Mouse (Mus musculus): ENCODE measurements around the gene Vps33b. TPM values are rescaled to one million over a fixed set of nuclear protein-coding genes. Genes with fewer than 3 reads are reported as not detected.
A peak's percentile ranks its signal among the peaks of the same experiment; 100 is the strongest.

The Vps33b gene
- total and polyA plus RNA-seq, 3 experiments, result 23.4 to 24.9 TPM; not detected in 1

GRCm38 (mm10) chr7:80294062-80294763 lies 24.8 kb downstream of the Vps33b start, which contains the start of gene Prc1 (continued):
- 0 out of 2 replicates have a peak, but pooled peaks have one; percentile 15 for TF ChIP-seq ZNF384 (IDR thresholded peaks at IDR 0.05; ENCODE audit: low read depth, low read length)
- peak; percentile 47 for TF ChIP-seq TCF12 (IDR thresholded peaks at IDR 0.05; ENCODE audit: low read depth, low read length)
- peak; percentile 75 for TF ChIP-seq TBP (IDR thresholded peaks at IDR 0.05; ENCODE audit: low read depth, low read length)
- 0 out of 2 replicates have a peak, but pooled peaks have one; percentile 30 for TF ChIP-seq USF1 (IDR thresholded peaks at IDR 0.05; ENCODE audit: low read depth, low read length)

GRCm38 (mm10) chr7:80294764-80295648 lies 25.6 kb downstream of the Vps33b start:
- peak; percentile 76 for DNase-seq (ENCODE audit: low read depth, low spot score)
- Histone ChIP-seq H3K27me3 (ENCODE audit: control insufficient read depth in 1 of 2, insufficient read depth in 2 of 2, low read length in 2 of 2) (no peaks in the 10 kb centered on the region), H3K36me3 (ENCODE audit: control insufficient read depth in 1 of 2, insufficient read depth in 2 of 2, low read length in 2 of 2) (peaks cover 7 to 14% of the 10 kb centered on the region in 2 experiments), H3K27ac (ENCODE audit: control insufficient read depth, low read depth, low read length) (peak overlapping the region; percentile 69), H3K79me2 (ENCODE audit: control insufficient read depth, insufficient read depth, low read length, poor library complexity) (peaks cover 46% of the 10 kb centered on the region), H3K9me3 (replicated peaks; ENCODE audit: insufficient read depth, low read length) (no peaks in the 10 kb centered on the region), H3K9ac (ENCODE audit: control insufficient read depth, low read depth, low read length, poor library complexity, severe bottlenecking) (peak overlapping the region; percentile 93), H3K4me1 (ENCODE audit: control insufficient read depth in 1 of 2, insufficient read depth in 2 of 2, low read length in 2 of 2) (peaks cover 3 to 7% of the 10 kb centered on the region in 2 experiments; a peak in 3 of 4 replicates), H3K4me3 (ENCODE audit: control insufficient read depth in 1 of 2, insufficient read depth in 1 of 2, low read depth in 2 of 2, low read length in 2 of 2) (peak overlapping the region; percentile 65 to 74)
- TF ChIP-seq GATA1 (IDR thresholded peaks at IDR 0.05; ENCODE audit: low read depth, low read length) (no peak), CHD1 (IDR thresholded peaks at IDR 0.05; ENCODE audit: low read depth, low read length) (peak; percentile 27; the same call in 1 of the 2 replicates), MXI1 (IDR thresholded peaks at IDR 0.05; ENCODE audit: low read depth, low read length) (0 out of 2 replicates have a peak, but pooled peaks have one; percentile 10)

- Histone ChIP-seq H3K9ac (ENCODE audit: control insufficient read depth, low read depth, low read length, poor library complexity, severe bottlenecking) (peak overlapping the region; percentile 12; the same call in 1 of the 2 replicates), H3K27me3 (ENCODE audit: control insufficient read depth in 1 of 2, insufficient read depth in 2 of 2, low read length in 2 of 2) (no peaks in the 10 kb centered on the region), H3K4me1 (ENCODE audit: control insufficient read depth in 1 of 2, insufficient read depth in 2 of 2, low read length in 2 of 2) (peaks cover 3 to 7% of the 10 kb centered on the region in 2 experiments; a peak in 3 of 4 replicates), H3K79me2 (ENCODE audit: control insufficient read depth, insufficient read depth, low read length, poor library complexity) (peaks cover 52% of the 10 kb centered on the region), H3K36me3 (ENCODE audit: control insufficient read depth in 1 of 2, insufficient read depth in 2 of 2, low read length in 2 of 2) (peaks cover 14 to 17% of the 10 kb centered on the region in 2 experiments), H3K4me3 (ENCODE audit: control insufficient read depth in 1 of 2, insufficient read depth in 1 of 2, low read depth in 2 of 2, low read length in 2 of 2) (peak overlapping the region in 1 of 2 experiments; percentile 14; a peak in 1 of 4 replicates), H3K27ac (ENCODE audit: control insufficient read depth, low read depth, low read length) (no peak overlapping the region), H3K9me3 (replicated peaks; ENCODE audit: insufficient read depth, low read length) (no peaks in the 10 kb centered on the region)
- no peak for DNase-seq (ENCODE audit: low read depth, low spot score)
- TF ChIP-seq MAFK (IDR thresholded peaks at IDR 0.05; ENCODE audit: borderline replicate concordance, low read depth, low read length), result no peak
- no peak for TF ChIP-seq GATA1 (IDR thresholded peaks at IDR 0.05; ENCODE audit: low read depth, low read length)
- no peak for TF ChIP-seq EP300 (IDR thresholded peaks at IDR 0.05; ENCODE audit: low read depth in 1 of 2, low read length in 2 of 2)
- no peak for TF ChIP-seq MEF2A (IDR thresholded peaks at IDR 0.05; ENCODE audit: extremely low read depth, insufficient replicate concordance, low read depth, low read length, poor library complexity, severe bottlenecking)
- no peak for TF ChIP-seq TCF12 (IDR thresholded peaks at IDR 0.05; ENCODE audit: low read depth, low read length)
- TF ChIP-seq ETS1 (IDR thresholded peaks at IDR 0.05; ENCODE audit: low read depth, low read length), result no peak
- no peak for TF ChIP-seq ZC3H11A (IDR thresholded peaks at IDR 0.05; ENCODE audit: low read depth, low read length)
- TF ChIP-seq SMC3 (IDR thresholded peaks at IDR 0.05; ENCODE audit: low read depth, low read length), result no peak
- TF ChIP-seq POLR2AphosphoS2 (IDR thresholded peaks at IDR 0.05; ENCODE audit: low read length), result no peak
- no peak for TF ChIP-seq GABPA (IDR thresholded peaks at IDR 0.05; ENCODE audit: low read depth, low read length)
- TF ChIP-seq MAZ (IDR thresholded peaks at IDR 0.05; ENCODE audit: low read depth, low read length), result no peak
- TF ChIP-seq SIN3A (IDR thresholded peaks at IDR 0.05; ENCODE audit: low read length), result no peak
- no peak for TF ChIP-seq POLR2A (IDR thresholded peaks at IDR 0.05; ENCODE audit: control insufficient read depth in 1 of 2, insufficient read depth in 1 of 2, low read depth in 1 of 2, low read length in 2 of 2, poor library complexity in 1 of 2)
- no peak for TF ChIP-seq BHLHE40 (IDR thresholded peaks at IDR 0.05; ENCODE audit: borderline replicate concordance, low read depth, low read length)
- no peak for TF ChIP-seq MAX (IDR thresholded peaks at IDR 0.05; ENCODE audit: low read length)
- TF ChIP-seq USF1 (IDR thresholded peaks at IDR 0.05; ENCODE audit: low read depth, low read length), result no peak
- no peak for TF ChIP-seq USF2 (IDR thresholded peaks at IDR 0.05; ENCODE audit: borderline replicate concordance in 1 of 2, insufficient read depth in 1 of 2, low read depth in 1 of 2, low read length in 2 of 2)
- no peak for TF ChIP-seq NELFE (IDR thresholded peaks at IDR 0.05; ENCODE audit: low read depth, low read length)
- no peak for TF ChIP-seq RCOR1 (IDR thresholded peaks at IDR 0.05; ENCODE audit: low read depth, low read length)
Observed at GRCm38 (mm10) chr7:80296462-80296861, 27.0 kb downstream of the Vps33b start.
